Mouse (Mus musculus) bone marrow, adult 2 months (tissue): ENCODE results near the gene Pdzrn3.

Experiments used
- CTCF ChIP-seq: fragments of 200-500 bp; IDR thresholded peaks from 2 replicates; pipeline ENCODE4 v1.5.1; 2011; ENCODE audit warnings: low read length, control low read depth; ENCODE audit not compliant: control insufficient read depth, insufficient read depth
- POLR2A ChIP-seq: fragments of 200-500 bp; IDR thresholded peaks from 2 replicates; pipeline ENCODE4 v1.6.1; 2011; ENCODE audit warnings: low read depth, mild to moderate bottlenecking, control low read depth, low read length, borderline replicate concordance; ENCODE audit not compliant: control insufficient read depth

DNA sequence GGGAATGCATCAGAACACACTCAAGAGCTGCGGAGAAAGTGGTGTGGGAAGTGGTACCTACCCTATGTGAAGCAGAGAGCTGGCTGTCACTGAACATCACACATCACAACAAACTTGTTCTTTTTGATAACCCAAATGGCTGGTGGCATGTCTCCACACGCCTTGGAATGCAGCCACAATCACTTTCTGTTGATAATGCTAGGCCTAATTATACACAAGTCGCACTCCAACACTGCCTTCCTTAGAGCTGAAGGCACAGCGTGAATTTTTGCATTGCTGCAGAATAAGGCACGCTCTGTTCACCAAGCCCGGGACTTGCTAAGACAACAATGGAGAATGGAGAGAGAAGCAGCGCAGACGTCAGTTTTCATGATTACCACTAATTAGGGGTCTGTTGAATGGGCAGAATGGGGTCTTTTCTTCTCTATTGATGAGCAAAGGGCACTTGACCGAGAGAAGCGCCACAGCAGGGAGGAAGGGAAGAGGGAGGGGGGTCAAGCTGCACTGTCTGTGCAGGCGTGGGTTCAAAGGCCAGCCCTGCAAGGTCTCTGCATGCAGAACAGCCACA lies 69.6 kb downstream of the Pdzrn3 start:
- no peak for TF ChIP-seq CTCF
- TF ChIP-seq POLR2A, result no peak
